Mouse (Mus musculus) midbrain, embryonic 10.5 days (tissue): Measurements from ENCODE around the gene Nod1. TPM values are rescaled to one million over a fixed set of nuclear protein-coding genes. Genes with fewer than 3 reads are reported as not detected.

Experiments
- DNase-seq: peaks from one replicate; pipeline ENCODE4 v3.0.0-alpha.2; 2017; ENCODE audit warnings: low spot score
- H3K27ac ChIP-seq: fragments of 300-500 bp; sonication (generic); replicated peaks from 2 replicates; pipeline ENCODE4 v1.5.1; 2016; ENCODE audit warnings: mild to moderate bottlenecking
- H3K27me3 ChIP-seq: fragments of 300-500 bp; sonication (generic); 2 replicates; pipeline ENCODE4 v1.6.1; 2016; ENCODE audit warnings: low read depth, mild to moderate bottlenecking; ENCODE audit not compliant: poor library complexity, severe bottlenecking
- H3K36me3 ChIP-seq: fragments of 300-500 bp; sonication (generic); 2 replicates; pipeline ENCODE4 v1.6.1; 2016; ENCODE audit warnings: mild to moderate bottlenecking, moderate library complexity
- H3K4me1 ChIP-seq: fragments of 300-500 bp; sonication (generic); 2 replicates; pipeline ENCODE4 v1.6.1; 2016
- H3K4me3 ChIP-seq: fragments of 300-500 bp; sonication (generic); 2 replicates; pipeline ENCODE4 v1.5.1; 2016; ENCODE audit warnings: mild to moderate bottlenecking, moderate library complexity
- H3K9me3 ChIP-seq: fragments of 300-500 bp; sonication (generic); replicated peaks from 2 replicates; pipeline ENCODE4 v1.6.1; 2016; ENCODE audit warnings: mild to moderate bottlenecking
- WGBS: fragments of 180-500 bp; shearing (Covaris S2); methylation state at CpG from one replicate; pipeline ENCODE4 v1.1.7; 2016; 5-methylcytosine and 5-hydroxymethylcytosine counted together
- polyA plus RNA-seq: library from polyadenylated mRNA; unstranded; fragments of >200 nt; fragmentation: Nextera tagmentation; extraction: Ambion mirVana; gene quantifications from 2 replicates; pipeline ENCODE4 v1.2.1, GENCODE M21; 2016

Nod1 gene
- polyA plus RNA-seq, 1 experiment from 2014 or later: 1.3 TPM

GRCm38 (mm10) chr6:54948682-54949081, 23.7 kb downstream of the Nod1 start:
- Histone ChIP-seq H3K4me3 (no peak overlapping the region), H3K27ac (no peak overlapping the region), H3K27me3 (peaks cover 18% of the 10 kb centered on the region), H3K9me3 (0 out of 2 replicates have a peak, but pooled peaks cover 5% of the 10 kb centered on the region), H3K4me1 (peaks cover 8% of the 10 kb centered on the region; the same call in 1 of the 2 replicates), H3K36me3 (no peaks in the 10 kb centered on the region)
- 86% methylated on average over 5 of the region's 5 CpGs for WGBS
- DNase-seq: no peak

- WGBS: 75% methylated on average over 4 of the region's 4 CpGs
- peaks cover 39% of the 10 kb centered on the region for H3K27me3 ChIP-seq
- DNase-seq: no peak
Measured at GRCm38 (mm10) chr6:54946241-54946953, 26.0 kb downstream of the Nod1 start.

GRCm38 (mm10) chr6:54944551-54944950, 27.9 kb downstream of the Nod1 start:
- Histone ChIP-seq H3K36me3 (no peaks in the 10 kb centered on the region), H3K4me3 (no peak overlapping the region), H3K9me3 (no peaks in the 10 kb centered on the region), H3K27me3 (peaks cover 39% of the 10 kb centered on the region), H3K4me1 (peaks cover 10% of the 10 kb centered on the region; the same call in 1 of the 2 replicates), H3K27ac (no peak overlapping the region)
- no peak for DNase-seq
- WGBS: 82% methylated on average over 16 of the region's 16 CpGs

More at GRCm38 (mm10) chr6:54946241-54946953, 26.0 kb downstream of the Nod1 start:
- Histone ChIP-seq H3K27ac (no peak overlapping the region), H3K4me1 (peaks cover 10% of the 10 kb centered on the region; the same call in 1 of the 2 replicates), H3K36me3 (no peaks in the 10 kb centered on the region), H3K4me3 (no peak overlapping the region), H3K9me3 (no peaks in the 10 kb centered on the region)

GRCm38 (mm10) chr6:54943753-54944152, 28.7 kb downstream of the Nod1 start:
- Histone ChIP-seq H3K9me3 (no peaks in the 10 kb centered on the region), H3K4me3 (peak overlapping the region; percentile 21; the same call in 1 of the 2 replicates), H3K4me1 (peaks cover 10% of the 10 kb centered on the region; the same call in 1 of the 2 replicates), H3K27me3 (peaks cover 39% of the 10 kb centered on the region), H3K36me3 (no peaks in the 10 kb centered on the region), H3K27ac (no peak overlapping the region)
- peak; percentile 19 for DNase-seq
- WGBS: 57% methylated on average over 24 of the region's 24 CpGs

GRCm38 (mm10) chr6:54943292-54943691, 29.1 kb downstream of the Nod1 start:
- Histone ChIP-seq H3K4me3 (no peak overlapping the region), H3K4me1 (peaks cover 10% of the 10 kb centered on the region; the same call in 1 of the 2 replicates), H3K27ac (no peak overlapping the region), H3K27me3 (peaks cover 39% of the 10 kb centered on the region), H3K9me3 (no peaks in the 10 kb centered on the region), H3K36me3 (no peaks in the 10 kb centered on the region)
- 71% methylated on average over 16 of the region's 16 CpGs for WGBS
- DNase-seq: no peak

GRCm38 (mm10) chr6:54941149-54941548, 31.3 kb downstream of the Nod1 start:
- no peaks in the 10 kb centered on the region for H3K9me3 ChIP-seq
- no peak overlapping the region for H3K4me3 ChIP-seq
- no peaks in the 10 kb centered on the region for H3K36me3 ChIP-seq
- H3K27me3 ChIP-seq: peaks cover 39% of the 10 kb centered on the region
- 91% methylated on average over 6 of the region's 6 CpGs for WGBS
- DNase-seq: no peak
- no peak overlapping the region for H3K27ac ChIP-seq
- H3K4me1 ChIP-seq: peaks cover 10% of the 10 kb centered on the region; the same call in 1 of the 2 replicates

- peaks cover 10% of the 10 kb centered on the region; the same call in 1 of the 2 replicates for H3K4me1 ChIP-seq
- no peaks in the 10 kb centered on the region for H3K36me3 ChIP-seq
- no peak overlapping the region for H3K4me3 ChIP-seq
- peaks cover 35% of the 10 kb centered on the region for H3K27me3 ChIP-seq
- WGBS: 82% methylated on average over 7 of the region's 7 CpGs
- DNase-seq: no peak
- H3K9me3 ChIP-seq: no peaks in the 10 kb centered on the region
- H3K27ac ChIP-seq: no peak overlapping the region
Measured at GRCm38 (mm10) chr6:54940126-54940525, 32.3 kb downstream of the Nod1 start.

GRCm38 (mm10) chr6:54939631-54940030, 32.8 kb downstream of the Nod1 start:
- peaks cover 6% of the 10 kb centered on the region; the same call in 1 of the 2 replicates for H3K4me1 ChIP-seq
- H3K27me3 ChIP-seq: peaks cover 30% of the 10 kb centered on the region
- no peak overlapping the region for H3K4me3 ChIP-seq
- H3K9me3 ChIP-seq: no peaks in the 10 kb centered on the region
- no peaks in the 10 kb centered on the region for H3K36me3 ChIP-seq
- DNase-seq: no peak
- H3K27ac ChIP-seq: no peak overlapping the region
- WGBS: 75% methylated on average over 4 of the region's 4 CpGs

- WGBS: 89% methylated on average over 2 of the region's 2 CpGs
- Histone ChIP-seq H3K4me1 (no peaks in the 10 kb centered on the region), H3K36me3 (no peaks in the 10 kb centered on the region), H3K9me3 (no peaks in the 10 kb centered on the region), H3K27me3 (no peaks in the 10 kb centered on the region), H3K4me3 (no peak overlapping the region), H3K27ac (no peak overlapping the region)
- DNase-seq: no peak
Measured at GRCm38 (mm10) chr6:54936496-54936895, 35.9 kb downstream of the Nod1 start.

- no peak overlapping the region for H3K4me3 ChIP-seq
- no peaks in the 10 kb centered on the region for H3K27me3 ChIP-seq
- H3K9me3 ChIP-seq: no peaks in the 10 kb centered on the region
- no peak for DNase-seq
- H3K4me1 ChIP-seq: no peaks in the 10 kb centered on the region
- H3K36me3 ChIP-seq: no peaks in the 10 kb centered on the region
- H3K27ac ChIP-seq: no peak overlapping the region
- WGBS: 85% methylated on average over 5 of the region's 5 CpGs
Measured at GRCm38 (mm10) chr6:54934930-54935329, 37.5 kb downstream of the Nod1 start.

- Histone ChIP-seq H3K27me3 (no peaks in the 10 kb centered on the region), H3K4me1 (no peaks in the 10 kb centered on the region), H3K9me3 (no peaks in the 10 kb centered on the region), H3K27ac (no peak overlapping the region), H3K4me3 (no peak overlapping the region), H3K36me3 (no peaks in the 10 kb centered on the region)
- DNase-seq: no peak
- WGBS: 92% methylated on average over 8 of the region's 8 CpGs
Measured at GRCm38 (mm10) chr6:54934313-54934712, 38.1 kb downstream of the Nod1 start.

GRCm38 (mm10) chr6:54933866-54934265, 38.5 kb downstream of the Nod1 start:
- 84% methylated on average over 3 of the region's 3 CpGs for WGBS

GRCm38 (mm10) chr6:54933216-54933615, 39.2 kb downstream of the Nod1 start:
- no peaks in the 10 kb centered on the region for H3K9me3 ChIP-seq
- no peak overlapping the region for H3K27ac ChIP-seq
- no peaks in the 10 kb centered on the region for H3K27me3 ChIP-seq
- 85% methylated on average over 5 of the region's 5 CpGs for WGBS
- H3K4me3 ChIP-seq: no peak overlapping the region
- no peak for DNase-seq
- no peaks in the 10 kb centered on the region for H3K36me3 ChIP-seq
- H3K4me1 ChIP-seq: no peaks in the 10 kb centered on the region

More at GRCm38 (mm10) chr6:54933866-54934265, 38.5 kb downstream of the Nod1 start:
- no peaks in the 10 kb centered on the region for H3K27me3 ChIP-seq
- H3K4me1 ChIP-seq: no peaks in the 10 kb centered on the region
- H3K4me3 ChIP-seq: no peak overlapping the region
- no peak overlapping the region for H3K27ac ChIP-seq
- no peaks in the 10 kb centered on the region for H3K36me3 ChIP-seq
- H3K9me3 ChIP-seq: no peaks in the 10 kb centered on the region
- no peak for DNase-seq
